Mouse (Mus musculus) lung, postnatal 0 days (tissue): Measurements from ENCODE around the gene Zfp787.

Experiments
- CTCF ChIP-seq: IDR thresholded peaks from 2 replicates; pipeline ENCODE4 v1.5.1; 2016; ENCODE audit warnings: antibody characterized with exemption, mild to moderate bottlenecking
- EP300 ChIP-seq: IDR thresholded peaks from 2 replicates; pipeline ENCODE4 v1.6.1; 2016; ENCODE audit warnings: antibody characterized with exemption, mild to moderate bottlenecking, control low read depth

DNA sequence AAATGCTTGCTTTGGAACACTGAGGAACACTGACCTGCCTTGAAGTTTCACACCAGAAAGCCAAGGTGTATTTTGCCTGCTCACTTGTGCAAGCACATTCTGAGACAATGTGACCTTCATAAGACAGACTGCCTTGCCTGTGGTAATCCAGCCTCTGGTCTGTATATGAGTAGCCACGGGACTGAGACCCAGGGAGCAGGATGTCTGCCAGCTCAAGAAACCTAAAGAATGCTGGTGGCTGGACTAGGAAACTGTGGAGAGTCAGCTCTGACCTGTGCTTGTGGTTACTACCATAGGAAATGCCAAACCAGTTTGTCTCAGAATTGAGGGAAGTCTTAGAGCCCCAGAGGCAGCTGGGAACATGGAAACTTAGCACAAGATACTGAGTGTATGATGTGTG lies 29.6 kb upstream of the Zfp787 start:
- TF ChIP-seq EP300: no peak
- no peak for TF ChIP-seq CTCF
